ENCODE assay signal across 10 mouse cellular contexts in the genomic region with DNA sequence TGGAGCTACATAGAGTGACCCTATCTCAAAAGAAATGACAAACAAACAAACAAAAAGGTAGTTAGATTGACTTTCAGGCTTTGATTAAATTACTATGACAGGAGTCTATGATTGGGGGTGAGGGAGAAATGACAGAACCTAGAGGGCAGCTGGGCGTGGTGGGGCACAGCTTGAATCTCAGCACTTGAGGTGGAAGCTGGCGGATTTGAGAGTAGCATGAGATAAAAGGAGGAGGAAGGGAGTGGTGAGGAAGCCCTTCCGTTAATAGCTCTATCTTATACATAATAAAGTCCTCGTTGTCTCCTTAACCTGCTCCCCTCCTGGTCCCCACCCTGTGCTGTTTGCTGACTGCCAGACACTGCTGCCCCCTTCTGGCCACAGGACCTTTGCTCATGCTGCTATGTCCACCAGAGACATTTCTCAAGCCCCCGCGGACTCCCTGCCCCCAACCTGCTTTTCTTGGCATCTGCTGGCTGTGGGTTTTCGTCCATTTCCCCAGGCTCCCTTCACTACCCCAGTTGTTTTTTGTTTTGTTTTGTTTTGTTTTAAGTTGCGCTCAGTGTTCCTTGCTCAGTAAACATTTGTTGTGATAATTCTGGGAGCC. TPM values are rescaled to one million over a fixed set of nuclear protein-coding genes. Genes with fewer than 3 reads are reported as not detected.
A peak's percentile ranks its signal among the peaks of the same experiment; 100 is the strongest.
DNase-seq lines count a peak whose midpoint lies in the region; ATAC-seq and TF ChIP-seq lines count a peak whose summit lies in the region.
"Had no signal": no experiment of that assay in that cellular context is flagged by ENCODE, and none has a peak within 500 bp of the region (broad histone marks: within the 10 kb centered on the region; RNA-seq: fewer than 3 reads in every experiment).

No protein-coding gene starts in this region.

- WGBS in hindbrain, postnatal 0 days = 27% methylated on average over 8 of the region's 8 CpGs
- 16% methylated on average over 8 of the region's 8 CpGs for WGBS in lung, adult 2 months
- 23% methylated on average over 8 of the region's 8 CpGs for WGBS in spleen, adult 2 months

- TF ChIP-seq CTCF in hindbrain, postnatal 0 days (IDR thresholded peaks at IDR 0.05; ENCODE audit: low read depth) = peak; percentile 67
- peak; percentile 76 for TF ChIP-seq CTCF in lung, adult 2 months (IDR thresholded peaks at IDR 0.05; ENCODE audit: insufficient read depth, low read length)
- TF ChIP-seq CTCF in spleen, adult 2 months (IDR thresholded peaks at IDR 0.05; ENCODE audit: extremely low read depth, insufficient read depth, insufficient read length, insufficient replicate concordance) = peak; percentile 75; the same call in 1 of the 2 replicates

- H3K9ac ChIP-seq in hindbrain, postnatal 0 days (replicated peaks; ENCODE audit: low read length) = no peak overlapping the region; the same call in 1 of the 2 replicates
- H3K9ac ChIP-seq: embryonic facial prominence, embryonic 13.5 days; midbrain, embryonic 12.5 days had no signal

- no peak overlapping the region for H3K4me3 ChIP-seq in hindbrain, postnatal 0 days (ENCODE audit: low read length)
- no peak overlapping the region for H3K4me3 ChIP-seq in lung, adult 2 months (replicated peaks; ENCODE audit: extremely low read depth, low read depth, low read length)
- no peak overlapping the region for H3K4me3 ChIP-seq in spleen, adult 2 months (ENCODE audit: extremely low read depth, insufficient read depth, insufficient read length)
- H3K4me3 ChIP-seq: embryonic facial prominence, embryonic 13.5 days; midbrain, embryonic 12.5 days had no signal

- no peaks in the 10 kb centered on the region for H3K36me3 ChIP-seq in hindbrain, postnatal 0 days (ENCODE audit: insufficient read depth, low read length)
- no peaks in the 10 kb centered on the region for H3K36me3 ChIP-seq in spleen, adult 2 months (ENCODE audit: control insufficient read depth, insufficient read depth, low read length)
- H3K36me3 ChIP-seq: embryonic facial prominence, embryonic 13.5 days; midbrain, embryonic 12.5 days had no signal

- peak; percentile 52 for DNase-seq in gastrocnemius, postnatal 14 days
- DNase-seq in gastrocnemius, postnatal 25 days = no peak
- peak; percentile 78 for DNase-seq in CD4-positive helper T cell, adult 2 months (ENCODE audit: low read depth, low spot score)
- DNase-seq in adrenal gland, postnatal 14 days = peak; percentile 81
- DNase-seq in hindbrain, postnatal 0 days (ENCODE audit: low spot score) = peak; percentile 66
- peak; percentile 68 for DNase-seq in lung, adult 2 months
- DNase-seq in spleen, adult 2 months (ENCODE audit: low read depth in 1 of 2, low spot score in 2 of 2) = peak in 1 of 2 experiments; percentile 61
- DNase-seq in layer of hippocampus, adult 8-10 months (ENCODE audit: low spot score in 2 of 2) = no peak

- H3K4me1 ChIP-seq in hindbrain, postnatal 0 days (ENCODE audit: insufficient read depth, low read length) = no peaks in the 10 kb centered on the region
- peaks cover 2% of the 10 kb centered on the region; the same call in 1 of the 2 replicates for H3K4me1 ChIP-seq in lung, adult 2 months (ENCODE audit: control insufficient read depth, insufficient read depth, low read length)
- H3K4me1 ChIP-seq in spleen, adult 2 months (ENCODE audit: control insufficient read depth, insufficient read depth, insufficient read length) = no peaks in the 10 kb centered on the region
- H3K4me1 ChIP-seq: embryonic facial prominence, embryonic 13.5 days; midbrain, embryonic 12.5 days had no signal

- intact Hi-C loops in gastrocnemius, postnatal 14 days (cut with DNase I; ENCODE audit: low total_unique reads) = no loop called here

- no peak for TF ChIP-seq POLR2A in lung, adult 2 months (IDR thresholded peaks at IDR 0.05; ENCODE audit: borderline replicate concordance, extremely low read depth, low read depth, low read length)
- TF ChIP-seq POLR2A in spleen, adult 2 months (IDR thresholded peaks at IDR 0.05; ENCODE audit: low read depth, low read length) = no peak

- no peak overlapping the region for H3K4me2 ChIP-seq in hindbrain, postnatal 0 days (ENCODE audit: low read depth, low read length)
- H3K4me2 ChIP-seq: embryonic facial prominence, embryonic 13.5 days; midbrain, embryonic 12.5 days had no signal

- H3K27ac ChIP-seq in hindbrain, postnatal 0 days = no peak overlapping the region
- H3K27ac ChIP-seq in spleen, adult 2 months (ENCODE audit: insufficient read depth, low read length) = no peak overlapping the region
- H3K27ac ChIP-seq: embryonic facial prominence, embryonic 13.5 days; midbrain, embryonic 12.5 days had no signal

- no peaks in the 10 kb centered on the region for H3K9me3 ChIP-seq in hindbrain, postnatal 0 days (ENCODE audit: low read length)
- H3K9me3 ChIP-seq: embryonic facial prominence, embryonic 13.5 days; midbrain, embryonic 12.5 days had no signal

- H3K27me3 ChIP-seq in hindbrain, postnatal 0 days (ENCODE audit: insufficient read depth, low read length) = no peaks in the 10 kb centered on the region
- H3K27me3 ChIP-seq in spleen, adult 2 months (ENCODE audit: control insufficient read depth, insufficient read depth, low read length) = no peaks in the 10 kb centered on the region
- H3K27me3 ChIP-seq: embryonic facial prominence, embryonic 13.5 days; midbrain, embryonic 12.5 days had no signal

- peak; percentile 56; the same call in 1 of the 2 replicates for ATAC-seq in hindbrain, postnatal 0 days

RNA-seq across cellular contexts. Expression of a gene that starts 4.8 kb away (rescaled TPM):
- under 1 TPM; 0.14 to 0.16 TPM for total RNA-seq in gastrocnemius, postnatal 14 days (2021)
- not detected for total RNA-seq in gastrocnemius, postnatal 25 days (2021)
- 0.22 and 0.45 TPM in 2 replicates for total RNA-seq in adrenal gland, postnatal 14 days (2021)
- total RNA-seq in hindbrain, postnatal 0 days (2014; rRNA removed) = 0.14 and 0.99 TPM in 2 replicates
- 0.62 and 0.99 TPM in 2 replicates for polyA plus RNA-seq in hindbrain, postnatal 0 days (2015; fragmentation: Nextera tagmentation; extraction: Ambion mirVana)
- polyA plus RNA-seq in lung, adult 2 months (2012; rRNA removed) = 8.5 and 8.6 TPM in 2 replicates
- 0.88 and 1.2 TPM in 2 replicates for polyA plus RNA-seq in spleen, adult 2 months (2012; rRNA removed)
- total RNA-seq in layer of hippocampus, adult 8-10 months (2022) = 1 to 10 TPM in 1 of 4 experiments, under 1 TPM in 2, not detected in 1; 0.39 to 1.2 (median 0.89) TPM

RNA-seq across cellular contexts. Expression of a gene that starts 9.1 kb away (rescaled TPM):
- total RNA-seq in gastrocnemius, postnatal 14 days (2021) = not detected
- not detected for total RNA-seq in gastrocnemius, postnatal 25 days (2021)
- total RNA-seq in adrenal gland, postnatal 14 days (2021) = 0.85 and 1.1 TPM in 2 replicates
- total RNA-seq in hindbrain, postnatal 0 days (2014; rRNA removed) = not detected in 2 replicates
- 0.18 and 0.23 TPM in 2 replicates for polyA plus RNA-seq in hindbrain, postnatal 0 days (2015; fragmentation: Nextera tagmentation; extraction: Ambion mirVana)
- polyA plus RNA-seq in lung, adult 2 months (2012; rRNA removed) = 5.1 and 5.7 TPM in 2 replicates
- polyA plus RNA-seq in spleen, adult 2 months (2012; rRNA removed) = 10.2 and 10.3 TPM in 2 replicates
- total RNA-seq in layer of hippocampus, adult 8-10 months (2022) = not detected

RNA-seq across cellular contexts. Expression of a gene that starts 18.1 kb away (rescaled TPM):
- total RNA-seq in gastrocnemius, postnatal 14 days (2021) = 1,000 to 10,000 TPM; 1,322 to 1,882 TPM
- total RNA-seq in gastrocnemius, postnatal 25 days (2021) = 1,000 to 10,000 TPM; 1,459 to 1,684 TPM
- total RNA-seq in adrenal gland, postnatal 14 days (2021) = 3,197 and 3,382 TPM in 2 replicates
- 352 and 389 TPM in 2 replicates for total RNA-seq in hindbrain, postnatal 0 days (2014; rRNA removed)
- 1,552 and 1,572 TPM in 2 replicates for polyA plus RNA-seq in hindbrain, postnatal 0 days (2015; fragmentation: Nextera tagmentation; extraction: Ambion mirVana)
- 183 and 273 TPM in 2 replicates for polyA plus RNA-seq in lung, adult 2 months (2012; rRNA removed)
- 116 and 120 TPM in 2 replicates for polyA plus RNA-seq in spleen, adult 2 months (2012; rRNA removed)
- 100 to 1,000 TPM; 631 to 661 (median 651) TPM for total RNA-seq in layer of hippocampus, adult 8-10 months (2022)

RNA-seq across cellular contexts. Expression of a gene that starts 19.3 kb away (rescaled TPM):
- 10 to 100 TPM; 14.1 to 15.2 TPM for total RNA-seq in gastrocnemius, postnatal 14 days (2021)
- 10 to 100 TPM; 12.3 to 14.0 TPM for total RNA-seq in gastrocnemius, postnatal 25 days (2021)
- 45.7 and 54.0 TPM in 2 replicates for total RNA-seq in adrenal gland, postnatal 14 days (2021)
- total RNA-seq in hindbrain, postnatal 0 days (2014; rRNA removed) = 27.1 and 36.7 TPM in 2 replicates
- 6.7 and 7.1 TPM in 2 replicates for polyA plus RNA-seq in hindbrain, postnatal 0 days (2015; fragmentation: Nextera tagmentation; extraction: Ambion mirVana)
- 49.9 and 58.6 TPM in 2 replicates for polyA plus RNA-seq in lung, adult 2 months (2012; rRNA removed)
- 59.7 and 71.7 TPM in 2 replicates for polyA plus RNA-seq in spleen, adult 2 months (2012; rRNA removed)
- total RNA-seq in layer of hippocampus, adult 8-10 months (2022) = 10 to 100 TPM; 44.1 to 60.2 (median 56.1) TPM

RNA-seq across cellular contexts. Expression of a gene that starts 27.8 kb away (rescaled TPM):
- not detected for total RNA-seq in gastrocnemius, postnatal 14 days (2021)
- not detected for total RNA-seq in gastrocnemius, postnatal 25 days (2021)
- total RNA-seq in adrenal gland, postnatal 14 days (2021) = not detected in 2 replicates
- total RNA-seq in hindbrain, postnatal 0 days (2014; rRNA removed) = not detected in 2 replicates
- not detected in 2 replicates for polyA plus RNA-seq in hindbrain, postnatal 0 days (2015; fragmentation: Nextera tagmentation; extraction: Ambion mirVana)
- not detected in 2 replicates for polyA plus RNA-seq in lung, adult 2 months (2012; rRNA removed)
- polyA plus RNA-seq in spleen, adult 2 months (2012; rRNA removed) = not detected in 2 replicates
- total RNA-seq in layer of hippocampus, adult 8-10 months (2022) = not detected
- polyA plus RNA-seq: embryonic facial prominence, embryonic 13.5 days; midbrain, embryonic 12.5 days had no signal

Comparison
In these comparisons a context has a peak if more than half of its experiments do, and no peak if none do; other contexts are left out.
1. DNase-seq: peak in gastrocnemius, postnatal 14 days (single experiment), CD4-positive helper T cell, adult 2 months (single experiment), adrenal gland, postnatal 14 days (single experiment), hindbrain, postnatal 0 days (single experiment) and lung, adult 2 months (single experiment); none in gastrocnemius, postnatal 25 days (single experiment) and layer of hippocampus, adult 8-10 months (0 of 2).
2. Peak in every context shown above with its lines, with median percentiles within 50 percentile points of each other: CTCF ChIP-seq.